8 mouse cellular contexts compared by ENCODE assay signal in the genomic region with DNA sequence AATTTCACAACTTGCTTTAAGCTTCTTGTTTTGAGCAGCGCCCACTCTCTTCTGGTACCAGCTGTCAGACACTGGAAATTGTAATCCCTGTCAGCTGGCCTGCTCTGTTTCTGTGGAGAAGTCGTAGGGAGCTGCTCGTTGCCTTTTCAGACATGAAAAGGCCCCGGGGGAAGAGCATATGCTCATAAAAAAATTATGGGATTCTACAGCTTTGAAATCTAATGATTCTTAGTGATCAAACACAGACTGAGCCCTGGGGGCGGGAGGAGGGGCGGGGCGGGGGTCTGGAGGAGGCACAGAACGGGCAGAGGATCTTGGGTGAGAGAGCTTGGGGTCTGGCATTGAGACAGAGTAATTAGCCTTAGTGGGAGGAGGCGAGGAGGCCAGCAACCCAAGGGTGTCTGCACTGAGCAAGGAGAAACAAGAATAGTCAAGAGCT.
DNase-seq lines count a peak whose midpoint lies in the region; ATAC-seq lines count a peak whose summit lies in the region.

No protein-coding gene starts in this region.

- peak overlapping the region; percentile 52 for H3K4me3 ChIP-seq in heart, embryonic 13.5 days
- no peak overlapping the region; the same call in 1 of the 2 replicates for H3K4me3 ChIP-seq in embryonic facial prominence, embryonic 11.5 days (ENCODE audit: low read depth, low read length)
- peak overlapping the region; percentile 42; the same call in 1 of the 2 replicates for H3K4me3 ChIP-seq in hindbrain, embryonic 12.5 days
- no peak overlapping the region; the same call in 1 of the 2 replicates for H3K4me3 ChIP-seq in limb, embryonic 11.5 days (ENCODE audit: low read depth, low read length)

- no peak for DNase-seq in heart, postnatal 25 days (ENCODE audit: low spot score)
- DNase-seq in embryonic facial prominence, embryonic 11.5 days (ENCODE audit: low spot score), result peak; percentile 36
- peak; percentile 42 for DNase-seq in limb, embryonic 11.5 days (ENCODE audit: low spot score)
- peak; percentile 51 for DNase-seq in retina, embryonic 14.5 days (ENCODE audit: low spot score)
- no peak for DNase-seq in gastrocnemius, postnatal 4 days (ENCODE audit: low spot score in 2 of 2)

- peak overlapping the region; percentile 81 for H3K27ac ChIP-seq in heart, embryonic 13.5 days (replicated peaks)
- H3K27ac ChIP-seq in embryonic facial prominence, embryonic 11.5 days (replicated peaks; ENCODE audit: low read depth, low read length), result no peak overlapping the region
- peak overlapping the region; percentile 64 for H3K27ac ChIP-seq in hindbrain, embryonic 12.5 days
- H3K27ac ChIP-seq in limb, embryonic 11.5 days (replicated peaks; ENCODE audit: low read depth, low read length), result 0 out of 2 replicates have a peak overlapping the region, but pooled peaks have one; percentile 14

- WGBS in heart, embryonic 13.5 days, result 5% methylated on average over 9 of the region's 9 CpGs
- 8% methylated on average over 9 of the region's 9 CpGs for WGBS in embryonic facial prominence, embryonic 11.5 days
- WGBS in hindbrain, embryonic 12.5 days, result 13% methylated on average over 9 of the region's 9 CpGs
- WGBS in limb, embryonic 11.5 days, result 10% methylated on average over 9 of the region's 9 CpGs

- H3K4me2 ChIP-seq in heart, embryonic 13.5 days, result peak overlapping the region; percentile 77
- peak overlapping the region; percentile 83; the same call in 1 of the 2 replicates for H3K4me2 ChIP-seq in embryonic facial prominence, embryonic 11.5 days (ENCODE audit: low read depth, low read length)
- peak overlapping the region; percentile 73 for H3K4me2 ChIP-seq in hindbrain, embryonic 12.5 days (replicated peaks)
- peak overlapping the region; percentile 22; the same call in 1 of the 2 replicates for H3K4me2 ChIP-seq in limb, embryonic 11.5 days (ENCODE audit: low read depth, severe bottlenecking)

- no peaks in the 10 kb centered on the region for H3K36me3 ChIP-seq in heart, embryonic 13.5 days
- no peaks in the 10 kb centered on the region for H3K36me3 ChIP-seq in embryonic facial prominence, embryonic 11.5 days (replicated peaks; ENCODE audit: control insufficient read depth, insufficient read depth, low read depth, low read length)
- no peaks in the 10 kb centered on the region for H3K36me3 ChIP-seq in hindbrain, embryonic 12.5 days
- no peaks in the 10 kb centered on the region for H3K36me3 ChIP-seq in limb, embryonic 11.5 days (ENCODE audit: control insufficient read depth, insufficient read depth, low read length)

- no peak for ATAC-seq in heart, embryonic 13.5 days (ENCODE audit: extremely low read depth, insufficient number of reproducible peaks, low FRiP score, low TSS enrichment)
- ATAC-seq in embryonic facial prominence, embryonic 11.5 days (replicated peaks; ENCODE audit: insufficient number of reproducible peaks, low FRiP score, low TSS enrichment, low read depth), result 0 out of 2 replicates have a peak, but pooled peaks have one; percentile 50
- peak; percentile 75 for ATAC-seq in hindbrain, embryonic 12.5 days (ENCODE audit: low FRiP score)
- peak; percentile 34; the same call in 1 of the 2 replicates for ATAC-seq in limb, embryonic 11.5 days (ENCODE audit: insufficient number of reproducible peaks, low FRiP score, low TSS enrichment, low read depth)
- ATAC-seq in monocyte, adult 5-6 weeks (replicated peaks; ENCODE audit: insufficient number of reproducible peaks, low FRiP score, low TSS enrichment, poor library complexity, severe bottlenecking), result no peak

- peaks cover 97% of the 10 kb centered on the region for H3K27me3 ChIP-seq in heart, embryonic 13.5 days (replicated peaks)
- peaks cover 19% of the 10 kb centered on the region for H3K27me3 ChIP-seq in embryonic facial prominence, embryonic 11.5 days (ENCODE audit: control insufficient read depth, insufficient read depth, low read length)
- H3K27me3 ChIP-seq in hindbrain, embryonic 12.5 days, result peaks cover 94% of the 10 kb centered on the region
- peaks cover 47% of the 10 kb centered on the region for H3K27me3 ChIP-seq in limb, embryonic 11.5 days (ENCODE audit: control insufficient read depth, insufficient read depth, low read length)

- H3K9ac ChIP-seq in heart, embryonic 13.5 days, result peak overlapping the region; percentile 73
- H3K9ac ChIP-seq in embryonic facial prominence, embryonic 11.5 days (replicated peaks; ENCODE audit: low read length), result no peak overlapping the region
- H3K9ac ChIP-seq in hindbrain, embryonic 12.5 days, result no peak overlapping the region
- no peak overlapping the region for H3K9ac ChIP-seq in limb, embryonic 11.5 days (ENCODE audit: low read length)

- no peaks in the 10 kb centered on the region for H3K9me3 ChIP-seq in heart, embryonic 13.5 days
- H3K9me3 ChIP-seq in embryonic facial prominence, embryonic 11.5 days (replicated peaks; ENCODE audit: control insufficient read depth, low read length), result no peaks in the 10 kb centered on the region
- H3K9me3 ChIP-seq in hindbrain, embryonic 12.5 days (replicated peaks), result 0 out of 2 replicates have a peak, but pooled peaks cover 4% of the 10 kb centered on the region
- no peaks in the 10 kb centered on the region for H3K9me3 ChIP-seq in limb, embryonic 11.5 days (ENCODE audit: control insufficient read depth, low read length)

- intact Hi-C loops in heart, postnatal 25 days (cut with DNase I), result loop anchor here (5.0 kb wide), 1 partner anchor 126 kb away; the partner anchor contains the start of gene Slc16a2

- H3K4me1 ChIP-seq in heart, embryonic 13.5 days, result peaks cover 9% of the 10 kb centered on the region
- no peaks in the 10 kb centered on the region for H3K4me1 ChIP-seq in embryonic facial prominence, embryonic 11.5 days (ENCODE audit: control insufficient read depth, insufficient read depth, low read length)
- H3K4me1 ChIP-seq in hindbrain, embryonic 12.5 days, result peaks cover 8% of the 10 kb centered on the region; the same call in 1 of the 2 replicates
- no peaks in the 10 kb centered on the region for H3K4me1 ChIP-seq in limb, embryonic 11.5 days (ENCODE audit: control insufficient read depth, insufficient read depth, low read length)

Comparison
In these comparisons a context has a peak if more than half of its experiments do, and no peak if none do; other contexts are left out.
1. ATAC-seq: peak in embryonic facial prominence, embryonic 11.5 days (single experiment), hindbrain, embryonic 12.5 days (single experiment) and limb, embryonic 11.5 days (single experiment); none in heart, embryonic 13.5 days (single experiment) and monocyte, adult 5-6 weeks (single experiment).
2. H3K4me2 ChIP-seq: peak in every context shown above with its lines; median percentile 83 in embryonic facial prominence, embryonic 11.5 days; 77 in heart, embryonic 13.5 days; 73 in hindbrain, embryonic 12.5 days; 22 in limb, embryonic 11.5 days.
3. H3K4me3 ChIP-seq: peak in heart, embryonic 13.5 days (single experiment) and hindbrain, embryonic 12.5 days (single experiment); none in embryonic facial prominence, embryonic 11.5 days (single experiment) and limb, embryonic 11.5 days (single experiment).
4. DNase-seq: peak in embryonic facial prominence, embryonic 11.5 days (single experiment), limb, embryonic 11.5 days (single experiment) and retina, embryonic 14.5 days (single experiment); none in heart, postnatal 25 days (single experiment) and gastrocnemius, postnatal 4 days (0 of 2).